In genomic region chr15:94464881-94465280, GRCm38 (mm10) we compare ENCODE assay signal across 29 mouse cellular contexts. TPM values are rescaled to one million over a fixed set of nuclear protein-coding genes. Genes with fewer than 3 reads are reported as not detected.
DNase-seq lines count a peak whose midpoint lies in the region; ATAC-seq and TF ChIP-seq lines count a peak whose summit lies in the region.
"Had no signal": no experiment of that assay in that cellular context is flagged by ENCODE, and none has a peak within 500 bp of the region (broad histone marks: within the 10 kb centered on the region; RNA-seq: fewer than 3 reads in every experiment).

No protein-coding gene starts in this region.

- peaks cover 29% of the 10 kb centered on the region for H3K4me1 ChIP-seq in forebrain, embryonic 10.5 days
- no peaks in the 10 kb centered on the region for H3K4me1 ChIP-seq in forebrain, embryonic 14.5 days (ENCODE audit: control insufficient read depth, insufficient read depth, low read length)
- peaks cover 40% of the 10 kb centered on the region for H3K4me1 ChIP-seq in midbrain, embryonic 10.5 days
- H3K4me1 ChIP-seq in midbrain, embryonic 11.5 days (ENCODE audit: control insufficient read depth, insufficient read depth, low read length): peaks cover 4% of the 10 kb centered on the region; the same call in 1 of the 2 replicates
- H3K4me1 ChIP-seq in cortical plate, adult 2 months (ENCODE audit: control insufficient read depth, insufficient read depth, low read length): no peaks in the 10 kb centered on the region; the same call in 1 of the 2 replicates
- peaks cover 4% of the 10 kb centered on the region; the same call in 1 of the 2 replicates for H3K4me1 ChIP-seq in midbrain, embryonic 16.5 days (ENCODE audit: control insufficient read depth, insufficient read depth, low read length)
- no peaks in the 10 kb centered on the region for H3K4me1 ChIP-seq in hindbrain, embryonic 12.5 days

- no peak overlapping the region for H3K4me2 ChIP-seq in forebrain, embryonic 14.5 days (ENCODE audit: low read length)
- no peak overlapping the region; the same call in 1 of the 2 replicates for H3K4me2 ChIP-seq in midbrain, embryonic 11.5 days
- peak overlapping the region; percentile 31 for H3K4me2 ChIP-seq in midbrain, embryonic 16.5 days (ENCODE audit: low read length)
- H3K4me2 ChIP-seq in hindbrain, embryonic 12.5 days (replicated peaks): no peak overlapping the region

- 0 out of 2 replicates have a peak overlapping the region, but pooled peaks have one; percentile 48 for H3K27ac ChIP-seq in forebrain, embryonic 10.5 days
- no peak overlapping the region for H3K27ac ChIP-seq in forebrain, embryonic 14.5 days (ENCODE audit: low read depth, low read length)
- H3K27ac ChIP-seq in midbrain, embryonic 10.5 days (replicated peaks): peak overlapping the region; percentile 55
- no peak overlapping the region for H3K27ac ChIP-seq in midbrain, embryonic 11.5 days (ENCODE audit: low read depth, low read length)
- H3K27ac ChIP-seq in cortical plate, adult 2 months (ENCODE audit: insufficient read depth, low read length): no peak overlapping the region
- 0 out of 2 replicates have a peak overlapping the region, but pooled peaks have one; percentile 5 for H3K27ac ChIP-seq in midbrain, embryonic 16.5 days (ENCODE audit: low read length)
- no peak overlapping the region for H3K27ac ChIP-seq in hindbrain, embryonic 12.5 days
- H3K27ac ChIP-seq: liver, embryonic 14.5 days had no signal

- H3K9ac ChIP-seq in forebrain, embryonic 14.5 days (ENCODE audit: low read length): no peak overlapping the region
- H3K9ac ChIP-seq in midbrain, embryonic 11.5 days (ENCODE audit: low read length): no peak overlapping the region
- H3K9ac ChIP-seq in midbrain, embryonic 16.5 days (ENCODE audit: low read depth, low read length): 0 out of 2 replicates have a peak overlapping the region, but pooled peaks have one; percentile 20
- no peak overlapping the region for H3K9ac ChIP-seq in hindbrain, embryonic 12.5 days
- H3K9ac ChIP-seq: liver, embryonic 14.5 days had no signal

- no peak overlapping the region for H3K4me3 ChIP-seq in forebrain, embryonic 10.5 days
- no peak overlapping the region for H3K4me3 ChIP-seq in forebrain, embryonic 14.5 days (ENCODE audit: low read depth, low read length)
- no peak overlapping the region for H3K4me3 ChIP-seq in midbrain, embryonic 10.5 days
- H3K4me3 ChIP-seq in midbrain, embryonic 11.5 days (ENCODE audit: low read depth, low read length): no peak overlapping the region
- 0 out of 2 replicates have a peak overlapping the region, but pooled peaks have one; percentile 15 for H3K4me3 ChIP-seq in cortical plate, adult 2 months (ENCODE audit: insufficient read depth, low read length)
- H3K4me3 ChIP-seq in midbrain, embryonic 16.5 days (ENCODE audit: low read depth, low read length): no peak overlapping the region; the same call in 1 of the 2 replicates
- H3K4me3 ChIP-seq in hindbrain, embryonic 12.5 days: no peak overlapping the region

- TF ChIP-seq CTCF in cortical plate, adult 2 months (IDR thresholded peaks at IDR 0.05; ENCODE audit: extremely low read depth, insufficient read depth, low read length): no peak

- no peak for DNase-seq in forebrain, embryonic 10.5 days (ENCODE audit: extremely low spot score, low spot score)
- no peak for DNase-seq in forebrain, embryonic 14.5 days (ENCODE audit: low spot score)
- DNase-seq in midbrain, embryonic 10.5 days (ENCODE audit: low spot score): no peak
- DNase-seq in midbrain, embryonic 11.5 days (ENCODE audit: low spot score, missing footprints): no peak
- no peak for DNase-seq in layer of hippocampus, adult 18-20 months (ENCODE audit: low spot score in 2 of 2)
- DNase-seq: adrenal gland, adult 2 months; cerebellum, adult 18-20 months; cerebellum, postnatal 10 days; gastrocnemius, postnatal 10 days; heart, postnatal 14 days; kidney, adult 9 months; kidney, postnatal 10 days; liver; lung, adult 2 months; lung, postnatal 14 days; right cerebral cortex, postnatal 14 days; thymus, postnatal 14 days had no signal

- H3K36me3 ChIP-seq in forebrain, embryonic 10.5 days (replicated peaks): no peaks in the 10 kb centered on the region
- no peaks in the 10 kb centered on the region for H3K36me3 ChIP-seq in forebrain, embryonic 14.5 days (ENCODE audit: control insufficient read depth, insufficient read depth, low read length)
- no peaks in the 10 kb centered on the region for H3K36me3 ChIP-seq in midbrain, embryonic 10.5 days
- no peaks in the 10 kb centered on the region for H3K36me3 ChIP-seq in midbrain, embryonic 11.5 days (ENCODE audit: control insufficient read depth, insufficient read depth, low read length)
- H3K36me3 ChIP-seq in midbrain, embryonic 16.5 days (ENCODE audit: control insufficient read depth, insufficient read depth, low read length): no peaks in the 10 kb centered on the region
- no peaks in the 10 kb centered on the region for H3K36me3 ChIP-seq in hindbrain, embryonic 12.5 days

- no peak for TF ChIP-seq POLR2A in cortical plate, adult 2 months (IDR thresholded peaks at IDR 0.05; ENCODE audit: extremely low read depth, insufficient read depth, low read length)

- H3K9me3 ChIP-seq in forebrain, embryonic 10.5 days: no peaks in the 10 kb centered on the region
- H3K9me3 ChIP-seq in forebrain, embryonic 14.5 days (replicated peaks; ENCODE audit: control insufficient read depth, low read length): no peaks in the 10 kb centered on the region
- no peaks in the 10 kb centered on the region for H3K9me3 ChIP-seq in midbrain, embryonic 10.5 days (replicated peaks)
- no peaks in the 10 kb centered on the region for H3K9me3 ChIP-seq in midbrain, embryonic 11.5 days (ENCODE audit: control insufficient read depth, low read length)
- H3K9me3 ChIP-seq in midbrain, embryonic 16.5 days (replicated peaks; ENCODE audit: control insufficient read depth, low read length, poor library complexity, severe bottlenecking): no peaks in the 10 kb centered on the region
- H3K9me3 ChIP-seq in hindbrain, embryonic 12.5 days (replicated peaks): no peaks in the 10 kb centered on the region

- 73% methylated on average over 14 of the region's 14 CpGs for WGBS in forebrain, embryonic 10.5 days
- WGBS in forebrain, embryonic 14.5 days: 63% methylated on average over 14 of the region's 14 CpGs
- WGBS in midbrain, embryonic 10.5 days: 57% methylated on average over 14 of the region's 14 CpGs
- 41% methylated on average over 14 of the region's 14 CpGs for WGBS in midbrain, embryonic 11.5 days
- WGBS in midbrain, embryonic 16.5 days: 32% methylated on average over 14 of the region's 14 CpGs
- WGBS in hindbrain, embryonic 12.5 days: 84% methylated on average over 14 of the region's 14 CpGs

- ATAC-seq in forebrain, embryonic 14.5 days: no peak
- ATAC-seq in midbrain, embryonic 11.5 days (ENCODE audit: low FRiP score): no peak; the same call in 1 of the 2 replicates
- ATAC-seq in midbrain, embryonic 16.5 days: no peak
- ATAC-seq in hindbrain, embryonic 12.5 days (ENCODE audit: low FRiP score): no peak
- ATAC-seq: activated CD4-positive, CD25-positive, alpha-beta regulatory T cell, adult 4 months; intestine, postnatal 0 days had no signal

- H3K27me3 ChIP-seq in forebrain, embryonic 10.5 days (ENCODE audit: poor library complexity, severe bottlenecking): no peaks in the 10 kb centered on the region
- H3K27me3 ChIP-seq in forebrain, embryonic 14.5 days (replicated peaks; ENCODE audit: control insufficient read depth, insufficient read depth, low read length): no peaks in the 10 kb centered on the region
- no peaks in the 10 kb centered on the region for H3K27me3 ChIP-seq in midbrain, embryonic 10.5 days (ENCODE audit: low read depth, poor library complexity, severe bottlenecking)
- H3K27me3 ChIP-seq in midbrain, embryonic 11.5 days (ENCODE audit: control insufficient read depth, insufficient read depth, low read length): no peaks in the 10 kb centered on the region
- H3K27me3 ChIP-seq in midbrain, embryonic 16.5 days (ENCODE audit: control insufficient read depth, insufficient read depth, low read depth, low read length): no peaks in the 10 kb centered on the region
- no peaks in the 10 kb centered on the region for H3K27me3 ChIP-seq in hindbrain, embryonic 12.5 days
- H3K27me3 ChIP-seq: CH12.LX had no signal

RNA-seq across cellular contexts. Expression of gene Adamts20, which starts 0.3 kb away (rescaled TPM):
- polyA plus RNA-seq in forebrain, embryonic 10.5 days (2016; fragmentation: Nextera tagmentation; extraction: Ambion mirVana): 5.0 and 5.4 TPM in 2 replicates
- 2.3 and 2.5 TPM in 2 replicates for polyA plus RNA-seq in forebrain, embryonic 14.5 days (2014; fragmentation: Nextera tagmentation; extraction: Ambion mirVana)
- 2.5 and 3.5 TPM in 2 replicates for polyA plus RNA-seq in midbrain, embryonic 10.5 days (2016; fragmentation: Nextera tagmentation; extraction: Ambion mirVana)
- polyA plus RNA-seq in midbrain, embryonic 11.5 days (2014; fragmentation: Nextera tagmentation; extraction: Ambion mirVana): 3.1 and 3.5 TPM in 2 replicates
- polyA plus RNA-seq in cortical plate, adult 2 months (2012; rRNA removed): 8.6 and 10.1 TPM in 2 replicates
- 1.5 and 2.0 TPM in 2 replicates for polyA plus RNA-seq in midbrain, embryonic 16.5 days (2015; fragmentation: Nextera tagmentation; extraction: Ambion mirVana)
- 10 to 100 TPM; 11.1 to 14.0 TPM for total RNA-seq in layer of hippocampus, adult 18-20 months (2021)
- polyA plus RNA-seq in hindbrain, embryonic 12.5 days (2016; fragmentation: Nextera tagmentation; extraction: Ambion mirVana): 4.5 and 4.6 TPM in 2 replicates
- total RNA-seq: common myeloid progenitor, adult 5-6 weeks; granulocyte monocyte progenitor cell, adult 5-6 weeks; megakaryocyte progenitor cell, adult 5-6 weeks had no signal
- polyA plus RNA-seq: C2C12; small intestine, adult 2 months had no signal

Comparison
In these comparisons a context has a peak if more than half of its experiments do, and no peak if none do; other contexts are left out.
1. H3K27ac ChIP-seq: peak in forebrain, embryonic 10.5 days (single experiment), midbrain, embryonic 10.5 days (single experiment) and midbrain, embryonic 16.5 days (single experiment); none in forebrain, embryonic 14.5 days (single experiment), midbrain, embryonic 11.5 days (single experiment), cortical plate, adult 2 months (single experiment) and hindbrain, embryonic 12.5 days (single experiment).